Mouse (Mus musculus) CD4-positive helper T cell, adult 2 months (primary cell): ENCODE data around the gene Kcnk3.

Experiments used
- DNase-seq: peaks from one replicate; pipeline ENCODE4 v3.0.0-alpha.2; 2012; ENCODE audit warnings: low read depth, missing footprints, low spot score

The Kcnk3 gene

GRCm38 (mm10) chr5:30638041-30638440 is 50.1 kb downstream of the Kcnk3 start:
- peak; percentile 31 for DNase-seq

- no peak for DNase-seq
These were observed 55.7 kb downstream of the Kcnk3 start for GRCm38 (mm10) chr5:30643477-30644179.

- DNase-seq = no peak
These were observed 58.1 kb downstream of the Kcnk3 start for GRCm38 (mm10) chr5:30646036-30646435.

GRCm38 (mm10) chr5:30647396-30647795 is 59.4 kb downstream of the Kcnk3 start:
- no peak for DNase-seq

- peak; percentile 86 for DNase-seq
These were observed 60.0 kb downstream of the Kcnk3 start, which contains the start of gene Slc35f6 for GRCm38 (mm10) chr5:30647815-30648560. Gene Slc35f6, plus strand, starts transcription at chr5:30647933.

- DNase-seq = no peak
These were observed 61.6 kb downstream of the Kcnk3 start for GRCm38 (mm10) chr5:30649558-30649957.

GRCm38 (mm10) chr5:30650756-30651155 is 62.8 kb downstream of the Kcnk3 start:
- no peak for DNase-seq

- no peak for DNase-seq
These were observed 63.6 kb downstream of the Kcnk3 start for GRCm38 (mm10) chr5:30651554-30651953.

- no peak for DNase-seq
These were observed 65.3 kb downstream of the Kcnk3 start for GRCm38 (mm10) chr5:30653246-30653645.

- no peak for DNase-seq
These were observed 67.1 kb downstream of the Kcnk3 start for GRCm38 (mm10) chr5:30655042-30655441.

- DNase-seq = no peak
These were observed 67.7 kb downstream of the Kcnk3 start for GRCm38 (mm10) chr5:30655526-30656195.

- DNase-seq = no peak
These were observed 71.1 kb downstream of the Kcnk3 start for GRCm38 (mm10) chr5:30659042-30659441.

GRCm38 (mm10) chr5:30660278-30660677 is 72.3 kb downstream of the Kcnk3 start:
- DNase-seq = no peak

GRCm38 (mm10) chr5:30660813-30661212 is 72.8 kb downstream of the Kcnk3 start:
- DNase-seq = no peak

- DNase-seq = no peak
These were observed 77.4 kb downstream of the Kcnk3 start for GRCm38 (mm10) chr5:30665360-30665759.

GRCm38 (mm10) chr5:30665968-30666367 is 78.0 kb downstream of the Kcnk3 start:
- DNase-seq = peak; percentile 24

GRCm38 (mm10) chr5:30666391-30667195 is 78.6 kb downstream of the Kcnk3 start, which contains the start of gene Cenpa:
Gene Cenpa, plus strand, starts transcription at chr5:30666777.
- peak; percentile 97 for DNase-seq

GRCm38 (mm10) chr5:30667215-30667614 is 79.2 kb downstream of the Kcnk3 start:
- peak; percentile 20 for DNase-seq

GRCm38 (mm10) chr5:30667686-30668085 is 79.7 kb downstream of the Kcnk3 start:
- DNase-seq = no peak

GRCm38 (mm10) chr5:30668637-30669495 is 80.9 kb downstream of the Kcnk3 start:
- peak; percentile 21 for DNase-seq

- no peak for DNase-seq
These were observed 81.5 kb downstream of the Kcnk3 start for GRCm38 (mm10) chr5:30669496-30669830.
